Mouse (Mus musculus): Measurements from ENCODE around the gene Btd. TPM values are rescaled to one million over a fixed set of nuclear protein-coding genes. Genes with fewer than 3 reads are reported as not detected.

The Btd gene
- polyA plus RNA-seq, 1 experiment from 2014 or later, result 18.4 TPM

DNA sequence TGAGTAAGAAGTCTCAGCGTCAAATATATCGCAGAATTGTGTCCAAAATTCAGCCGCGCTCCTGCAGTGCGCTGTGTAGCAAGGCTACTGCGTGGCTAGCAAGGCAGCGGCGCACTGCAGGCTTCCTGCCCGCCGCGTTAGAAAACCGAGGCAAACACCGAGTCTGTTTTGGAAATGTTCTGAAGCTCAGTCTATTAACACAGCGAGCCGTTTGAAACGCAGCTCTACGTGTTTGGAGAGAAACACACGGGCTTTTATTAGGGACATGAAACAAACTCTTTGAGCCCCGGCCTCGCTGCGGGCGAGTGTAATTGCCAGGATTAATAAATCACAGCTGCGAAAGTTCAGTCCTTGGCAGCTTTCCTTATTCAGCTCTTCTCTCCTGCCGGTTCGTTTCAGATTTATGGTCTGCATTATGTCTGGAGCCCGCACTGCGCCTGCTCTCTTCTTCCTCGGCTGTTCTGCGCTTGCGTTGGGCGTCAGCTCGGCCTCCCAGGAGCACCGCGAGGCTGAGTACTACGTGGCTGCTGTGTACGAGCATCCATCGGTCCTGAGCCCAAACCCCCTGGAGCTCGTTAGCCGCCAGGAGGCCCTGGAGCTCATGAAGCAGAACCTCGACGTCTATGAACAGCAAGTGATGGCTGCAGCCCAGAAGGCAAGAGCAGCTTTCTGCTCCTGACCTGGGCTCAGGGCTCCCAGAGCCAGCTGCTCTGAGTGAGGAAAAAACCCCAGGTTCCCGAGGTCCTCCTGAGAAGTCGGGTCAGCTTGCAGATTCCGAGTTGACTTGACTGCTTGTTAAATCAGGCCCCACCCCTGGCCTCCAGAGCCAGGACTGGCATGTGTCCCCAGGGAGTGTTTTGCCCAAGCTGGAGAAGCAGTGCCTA is 21.1 kb downstream of the Btd start:
- Histone ChIP-seq H3K36me3 (ENCODE audit: control insufficient read depth, insufficient read depth, low read length) (no peaks in the 10 kb centered on the region), H3K9me3 (ENCODE audit: control insufficient read depth, low read length) (no peaks in the 10 kb centered on the region), H3K9ac (ENCODE audit: low read depth, low read length) (peak overlapping the region; percentile 62), H3K4me3 (ENCODE audit: low read depth, low read length) (peak overlapping the region; percentile 20), H3K27ac (ENCODE audit: low read depth, low read length) (peak overlapping the region; percentile 95), H3K4me1 (replicated peaks; ENCODE audit: control insufficient read depth, insufficient read depth, low read length) (peaks cover 8% of the 10 kb centered on the region), H3K27me3 (ENCODE audit: control insufficient read depth, insufficient read depth, low read length) (no peaks in the 10 kb centered on the region), H3K4me2 (replicated peaks; ENCODE audit: low read depth, low read length) (peak overlapping the region; percentile 56)
- ATAC-seq (ENCODE audit: low FRiP score), result peak; percentile 92
- DNase-seq (ENCODE audit: low spot score), result peak; percentile 82
- 7% methylated on average over 44 of the region's 44 CpGs for WGBS

DNA sequence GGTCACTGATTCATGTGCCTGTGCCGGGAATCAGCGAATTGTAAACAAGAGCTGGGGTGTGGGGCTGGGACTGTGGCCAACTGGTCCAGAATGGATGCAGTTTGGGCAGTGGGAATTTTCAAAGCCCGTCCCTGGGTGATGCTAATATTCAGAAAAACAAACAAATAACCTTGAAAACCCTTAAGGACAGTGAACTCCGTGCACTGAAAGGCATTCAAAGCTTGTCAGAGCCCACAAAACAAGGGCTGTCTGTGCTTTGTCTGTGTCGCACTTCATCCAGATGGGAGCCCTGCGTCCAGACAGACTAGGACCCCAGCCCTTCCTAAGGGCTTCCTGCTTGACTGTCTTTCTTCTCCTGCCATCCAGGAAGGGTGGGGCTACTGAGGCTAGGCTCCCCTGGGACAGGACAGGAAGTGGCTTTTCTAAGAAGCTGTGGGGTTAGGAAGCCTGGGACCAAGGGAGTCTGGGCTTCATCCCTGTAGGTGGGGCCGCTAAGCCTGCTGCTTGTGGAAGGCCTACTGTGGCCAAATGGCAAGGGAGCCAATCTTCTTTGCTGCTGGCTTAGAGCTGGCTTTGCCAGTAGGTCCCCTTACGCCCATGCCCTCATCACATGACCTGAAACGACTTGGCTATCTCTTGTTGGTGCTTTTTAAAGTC is 21.9 kb downstream of the Btd start:
- DNase-seq (ENCODE audit: low spot score), result peak; percentile 61
- H3K4me2 ChIP-seq (replicated peaks; ENCODE audit: low read depth, low read length), result peak overlapping the region; percentile 56
- no peaks in the 10 kb centered on the region for H3K9me3 ChIP-seq (ENCODE audit: control insufficient read depth, low read length)
- H3K27me3 ChIP-seq (ENCODE audit: control insufficient read depth, insufficient read depth, low read length), result no peaks in the 10 kb centered on the region
- H3K9ac ChIP-seq (ENCODE audit: low read depth, low read length), result peak overlapping the region; percentile 62
- H3K4me1 ChIP-seq (replicated peaks; ENCODE audit: control insufficient read depth, insufficient read depth, low read length), result peaks cover 8% of the 10 kb centered on the region
- peak overlapping the region; percentile 95 for H3K27ac ChIP-seq (ENCODE audit: low read depth, low read length)
- 28% methylated on average over 9 of the region's 9 CpGs for WGBS
- peak overlapping the region; percentile 20; the same call in 1 of the 2 replicates for H3K4me3 ChIP-seq (ENCODE audit: low read depth, low read length)
- peak; percentile 65 for ATAC-seq (ENCODE audit: low FRiP score)
- H3K36me3 ChIP-seq (ENCODE audit: control insufficient read depth, insufficient read depth, low read length), result no peaks in the 10 kb centered on the region

- H3K4me3 ChIP-seq (ENCODE audit: low read depth, low read length), result no peak overlapping the region
- peaks cover 8% of the 10 kb centered on the region for H3K4me1 ChIP-seq (replicated peaks; ENCODE audit: control insufficient read depth, insufficient read depth, low read length)
- no peak overlapping the region for H3K9ac ChIP-seq (ENCODE audit: low read depth, low read length)
- no peak overlapping the region for H3K4me2 ChIP-seq (replicated peaks; ENCODE audit: low read depth, low read length)
- H3K27me3 ChIP-seq (ENCODE audit: control insufficient read depth, insufficient read depth, low read length), result no peaks in the 10 kb centered on the region
- WGBS, result 89% methylated on average over 13 of the region's 13 CpGs
- H3K27ac ChIP-seq (ENCODE audit: low read depth, low read length), result peak overlapping the region; percentile 95
- H3K9me3 ChIP-seq (ENCODE audit: control insufficient read depth, low read length), result no peaks in the 10 kb centered on the region
- ATAC-seq (ENCODE audit: low FRiP score) (no peak), DNase-seq (ENCODE audit: low spot score) (no peak)
- no peaks in the 10 kb centered on the region for H3K36me3 ChIP-seq (ENCODE audit: control insufficient read depth, insufficient read depth, low read length)
These were observed 22.7 kb downstream of the Btd start for GRCm38 (mm10) chr14:31663376-31664099.

DNA sequence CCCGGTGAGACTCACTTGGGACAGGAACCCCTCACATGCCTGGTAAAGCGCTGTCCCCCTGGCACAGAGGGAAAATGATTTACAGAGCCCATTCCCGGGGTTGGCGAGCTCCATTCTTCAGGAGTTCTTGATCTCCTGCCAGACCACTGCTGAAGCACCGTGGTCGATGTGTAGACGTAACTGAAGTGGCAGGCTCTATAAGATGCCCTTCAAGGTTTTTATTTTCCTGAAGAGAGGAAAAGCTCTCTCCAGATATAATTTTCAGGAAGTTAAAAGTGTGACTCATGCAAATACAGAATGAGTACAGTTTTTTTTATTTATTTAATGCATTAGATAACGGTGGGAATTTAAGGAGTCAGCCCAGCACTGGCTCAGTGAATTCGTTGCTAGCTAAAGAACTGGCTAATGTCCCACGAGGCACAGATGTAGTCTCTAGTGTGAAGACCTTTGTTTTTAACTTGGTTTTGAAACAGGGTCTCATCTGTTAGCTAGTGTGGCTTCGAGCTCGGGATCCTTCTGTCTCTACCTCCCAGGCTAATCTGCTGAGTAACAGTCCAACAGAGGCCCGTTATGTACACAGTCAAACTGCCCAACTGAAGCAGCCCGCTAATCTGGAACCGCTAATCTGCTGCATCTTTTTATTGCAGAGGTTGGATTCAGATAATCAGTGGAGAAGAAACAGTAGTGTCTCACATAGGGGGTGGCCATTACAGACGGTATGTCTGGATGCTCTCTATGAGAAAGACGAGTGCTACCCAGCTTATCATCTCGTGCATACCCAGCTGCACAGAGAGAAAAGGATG is 23.5 kb downstream of the Btd start:
- H3K9me3 ChIP-seq (ENCODE audit: control insufficient read depth, low read length), result no peaks in the 10 kb centered on the region
- DNase-seq (ENCODE audit: low spot score) (no peak), ATAC-seq (ENCODE audit: low FRiP score) (no peak)
- WGBS, result 83% methylated on average over 18 of the region's 18 CpGs
- no peak overlapping the region; the same call in 1 of the 2 replicates for H3K27ac ChIP-seq (ENCODE audit: low read depth, low read length)
- peaks cover 8% of the 10 kb centered on the region for H3K4me1 ChIP-seq (replicated peaks; ENCODE audit: control insufficient read depth, insufficient read depth, low read length)
- H3K36me3 ChIP-seq (ENCODE audit: control insufficient read depth, insufficient read depth, low read length), result no peaks in the 10 kb centered on the region
- no peak overlapping the region for H3K4me3 ChIP-seq (ENCODE audit: low read depth, low read length)
- H3K9ac ChIP-seq (ENCODE audit: low read depth, low read length), result no peak overlapping the region
- no peaks in the 10 kb centered on the region for H3K27me3 ChIP-seq (ENCODE audit: control insufficient read depth, insufficient read depth, low read length)
- H3K4me2 ChIP-seq (replicated peaks; ENCODE audit: low read depth, low read length), result no peak overlapping the region

DNA sequence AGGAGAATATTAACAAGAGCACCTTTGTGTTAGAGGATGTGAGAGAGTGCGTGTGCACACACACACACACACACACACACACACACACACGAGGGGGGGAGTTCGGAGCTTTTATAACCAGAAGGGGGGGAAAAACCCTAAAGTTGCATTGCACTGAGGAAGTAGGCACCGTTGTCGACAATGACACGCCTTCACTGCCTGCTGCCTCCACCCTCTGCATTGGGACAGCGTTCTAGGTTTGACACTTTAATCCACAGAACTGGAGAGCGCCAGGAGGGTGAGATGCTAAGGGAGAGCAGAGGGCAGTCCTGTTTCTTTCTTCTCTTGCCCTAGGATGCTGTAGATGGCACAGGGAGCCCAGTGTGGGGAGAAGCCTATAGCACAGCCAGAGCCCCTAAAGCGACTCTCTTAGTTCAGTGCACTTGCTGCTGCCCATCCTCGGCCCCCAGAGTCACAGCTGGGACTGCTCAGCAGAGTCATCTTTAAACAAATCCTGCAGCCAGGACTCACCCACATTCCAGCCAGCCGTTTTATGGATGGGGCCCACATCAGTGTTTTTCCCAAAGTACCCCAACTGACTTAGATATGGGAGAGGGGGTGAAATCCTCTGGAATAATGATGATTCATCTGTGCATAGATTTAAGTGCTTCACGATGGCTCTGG is 24.2 kb downstream of the Btd start:
- Histone ChIP-seq H3K27ac (ENCODE audit: low read depth, low read length) (no peak overlapping the region), H3K27me3 (ENCODE audit: control insufficient read depth, insufficient read depth, low read length) (no peaks in the 10 kb centered on the region), H3K4me3 (ENCODE audit: low read depth, low read length) (no peak overlapping the region), H3K36me3 (ENCODE audit: control insufficient read depth, insufficient read depth, low read length) (no peaks in the 10 kb centered on the region), H3K4me2 (replicated peaks; ENCODE audit: low read depth, low read length) (no peak overlapping the region), H3K4me1 (replicated peaks; ENCODE audit: control insufficient read depth, insufficient read depth, low read length) (peaks cover 8% of the 10 kb centered on the region), H3K9me3 (ENCODE audit: control insufficient read depth, low read length) (no peaks in the 10 kb centered on the region), H3K9ac (ENCODE audit: low read depth, low read length) (no peak overlapping the region)
- ATAC-seq (ENCODE audit: low FRiP score) (no peak), DNase-seq (ENCODE audit: low spot score) (no peak)
- WGBS, result 81% methylated on average over 12 of the region's 12 CpGs

GRCm38 (mm10) chr14:31665566-31665940 is 24.7 kb downstream of the Btd start:
- no peak for DNase-seq (ENCODE audit: low spot score)
- WGBS, result 85% methylated on average over 4 of the region's 4 CpGs
- peaks cover 8% of the 10 kb centered on the region for H3K4me1 ChIP-seq (replicated peaks; ENCODE audit: control insufficient read depth, insufficient read depth, low read length)

GRCm38 (mm10) chr14:31666931-31667705 is 26.3 kb downstream of the Btd start:
- H3K9ac ChIP-seq (ENCODE audit: low read depth, low read length), result no peak overlapping the region
- no peak overlapping the region for H3K4me2 ChIP-seq (replicated peaks; ENCODE audit: low read depth, low read length)
- no peaks in the 10 kb centered on the region for H3K9me3 ChIP-seq (ENCODE audit: control insufficient read depth, low read length)
- H3K4me3 ChIP-seq (ENCODE audit: low read depth, low read length), result no peak overlapping the region
- peaks cover 8% of the 10 kb centered on the region for H3K4me1 ChIP-seq (replicated peaks; ENCODE audit: control insufficient read depth, insufficient read depth, low read length)
- H3K27me3 ChIP-seq (ENCODE audit: control insufficient read depth, insufficient read depth, low read length), result no peaks in the 10 kb centered on the region
- 96% methylated on average over 28 of the region's 28 CpGs for WGBS
- H3K36me3 ChIP-seq (ENCODE audit: control insufficient read depth, insufficient read depth, low read length), result no peaks in the 10 kb centered on the region
- ATAC-seq (ENCODE audit: low FRiP score) (no peak), DNase-seq (ENCODE audit: low spot score) (no peak)
- no peak overlapping the region for H3K27ac ChIP-seq (ENCODE audit: low read depth, low read length)

More at GRCm38 (mm10) chr14:31665566-31665940, 24.7 kb downstream of the Btd start:
- Histone ChIP-seq H3K4me3 (ENCODE audit: low read depth, low read length) (no peak overlapping the region), H3K27me3 (ENCODE audit: control insufficient read depth, insufficient read depth, low read length) (no peaks in the 10 kb centered on the region), H3K36me3 (ENCODE audit: control insufficient read depth, insufficient read depth, low read length) (no peaks in the 10 kb centered on the region), H3K27ac (ENCODE audit: low read depth, low read length) (no peak overlapping the region), H3K4me2 (replicated peaks; ENCODE audit: low read depth, low read length) (no peak overlapping the region), H3K9me3 (ENCODE audit: control insufficient read depth, low read length) (no peaks in the 10 kb centered on the region), H3K9ac (ENCODE audit: low read depth, low read length) (no peak overlapping the region)
- ATAC-seq (ENCODE audit: low FRiP score), result no peak

All from hindbrain, embryonic 11.5 days (tissue).